Mouse (Mus musculus) 416B (cell line): Measurements from ENCODE around the gene Nf2.
"Not testable (repeated sequence)": the region's sequence is repeated elsewhere in the genome, so short reads cannot be mapped to it uniquely, and the experiment has no call there.

Experiments
- DNase-seq: peaks from one replicate; pipeline ENCODE4 v3.0.0; 2011; ENCODE audit warnings: low read depth

Gene Nf2

GRCm38 (mm10) chr11:4837342-4837741 lies 12.0 kb downstream of the Nf2 start:
- DNase-seq: no peak

DNA sequence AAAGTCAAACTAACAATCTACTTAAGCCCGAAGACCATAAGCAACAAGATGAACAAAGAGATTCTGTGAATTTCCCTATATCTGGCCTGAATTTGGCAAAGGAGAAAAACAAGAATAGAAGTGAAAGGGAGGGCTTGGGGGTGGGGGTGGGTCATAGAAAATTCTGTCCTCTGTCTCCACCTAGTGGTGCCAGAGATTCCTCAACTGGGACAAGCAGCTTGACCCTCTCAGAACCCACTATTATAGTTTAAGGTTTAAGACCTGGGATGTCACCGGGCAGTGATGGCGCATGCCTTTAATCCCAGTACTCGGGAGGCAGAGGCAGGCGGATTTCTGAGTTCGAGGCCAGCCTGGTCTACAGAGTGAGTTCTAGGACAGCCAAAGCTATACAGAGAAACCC lies 12.6 kb downstream of the Nf2 start:
- DNase-seq: peak; percentile 77

GRCm38 (mm10) chr11:4835436-4835835 lies 13.9 kb downstream of the Nf2 start:
- no peak for DNase-seq

- no peak for DNase-seq
Measured at GRCm38 (mm10) chr11:4833295-4833939, 15.9 kb downstream of the Nf2 start.

GRCm38 (mm10) chr11:4831066-4831465 lies 18.3 kb downstream of the Nf2 start:
- peak; percentile 53 for DNase-seq

DNA sequence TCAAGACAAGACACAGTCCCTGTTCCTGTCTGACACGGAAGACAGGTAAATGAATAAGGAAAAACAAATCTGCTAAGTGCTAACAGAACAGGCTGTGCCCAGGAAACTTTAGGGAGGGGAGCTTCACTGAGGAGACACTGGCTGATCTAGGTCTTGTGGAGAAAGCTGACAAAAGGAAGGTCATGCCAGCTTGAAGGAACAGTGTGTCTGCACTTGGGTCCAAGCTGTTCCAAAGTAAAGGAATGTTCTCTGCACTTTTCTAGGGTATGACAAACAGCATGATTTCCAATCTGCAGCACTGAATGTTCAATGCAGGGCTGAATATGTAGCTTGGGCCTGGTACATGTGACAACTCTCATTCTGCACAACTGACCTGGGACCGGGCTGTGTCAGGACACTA lies 21.4 kb downstream of the Nf2 start:
- no peak for DNase-seq

- DNase-seq: no peak
Measured at GRCm38 (mm10) chr11:4827340-4827739, 22.0 kb downstream of the Nf2 start.

DNA sequence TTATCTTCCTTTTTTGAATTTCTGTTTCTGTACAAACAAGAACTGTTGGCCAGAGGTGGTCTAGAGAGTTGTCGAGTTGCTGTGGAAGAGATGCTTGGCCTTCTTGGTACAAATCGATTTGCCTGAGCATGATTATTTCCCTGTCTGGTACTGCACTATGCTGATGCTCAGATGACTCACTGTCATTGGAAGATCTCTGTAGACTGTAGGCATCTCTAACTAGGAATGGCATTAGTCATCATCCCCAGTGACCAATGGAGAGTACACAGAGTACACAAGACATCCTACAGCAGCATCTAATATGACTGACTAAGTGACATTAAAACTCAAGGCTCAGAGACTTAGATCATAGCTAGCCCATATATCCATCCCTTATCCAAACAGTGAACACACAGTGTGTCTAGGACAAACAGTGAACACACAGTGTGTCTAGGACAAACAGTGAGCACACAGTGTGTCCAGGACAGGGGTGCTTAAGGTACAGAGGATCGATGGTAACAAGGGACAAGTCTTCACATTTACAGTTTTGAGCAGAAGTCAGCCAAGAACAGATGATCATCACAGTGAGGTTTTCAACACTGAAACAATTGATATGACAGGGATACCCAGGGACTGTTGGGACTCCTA lies 23.1 kb downstream of the Nf2 start:
- peak; percentile 59 for DNase-seq

- peak; percentile 45 for DNase-seq
Measured at GRCm38 (mm10) chr11:4823655-4824312, 25.6 kb downstream of the Nf2 start.

- DNase-seq: not testable (repeated sequence)
Measured at GRCm38 (mm10) chr11:4822446-4822842, 26.9 kb downstream of the Nf2 start.

- peak; percentile 76 for DNase-seq
Measured at GRCm38 (mm10) chr11:4821492-4822445, 27.6 kb downstream of the Nf2 start.

- DNase-seq: peak; percentile 50
Measured at GRCm38 (mm10) chr11:4814507-4815450, 34.6 kb downstream of the Nf2 start.

- DNase-seq: no peak
Measured at GRCm38 (mm10) chr11:4808311-4808710, 41.0 kb downstream of the Nf2 start.

GRCm38 (mm10) chr11:4806031-4806715 lies 43.2 kb downstream of the Nf2 start:
- DNase-seq: no peak

GRCm38 (mm10) chr11:4804921-4805562 lies 44.3 kb downstream of the Nf2 start:
- DNase-seq: no peak

DNA sequence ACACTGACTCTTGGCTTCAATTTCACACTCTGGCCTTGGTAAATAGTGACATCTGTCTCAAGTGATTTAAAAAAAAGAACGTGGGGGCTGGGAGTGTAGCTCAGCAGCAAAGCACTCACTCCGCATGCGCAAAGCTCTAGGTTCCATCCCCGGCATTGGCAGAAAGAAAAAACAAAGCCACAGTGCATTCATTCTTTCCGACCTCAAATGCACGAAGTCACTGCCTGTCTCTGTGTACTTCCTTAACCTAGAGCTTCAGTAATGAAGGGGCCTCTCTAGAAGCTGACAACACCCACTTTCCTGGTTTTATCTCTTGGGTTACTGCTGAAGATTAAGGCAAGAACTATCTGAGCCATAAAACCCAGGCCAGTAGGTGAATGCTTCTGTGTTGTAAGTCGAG lies 45.4 kb downstream of the Nf2 start:
- peak; percentile 49 for DNase-seq

DNA sequence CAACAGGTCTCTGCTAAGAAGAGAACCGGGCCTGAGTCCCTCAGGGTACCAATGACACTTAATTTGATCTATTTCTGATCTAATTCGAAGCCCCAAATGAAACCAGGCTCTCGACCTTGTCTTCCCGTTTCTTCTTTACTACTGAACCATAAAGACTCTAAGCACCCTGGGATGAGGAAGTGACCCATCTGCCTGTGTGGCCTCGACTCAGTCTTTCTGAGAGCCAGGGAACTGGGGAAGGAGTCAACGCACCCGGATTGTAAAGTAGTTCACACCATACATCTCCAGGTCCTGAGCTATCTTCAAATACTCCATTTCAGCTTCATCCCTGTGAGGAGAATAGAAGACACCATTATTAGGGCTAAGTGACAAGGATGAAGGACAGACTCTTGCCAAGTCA lies 45.9 kb downstream of the Nf2 start:
- no peak for DNase-seq

- DNase-seq: no peak
Measured at GRCm38 (mm10) chr11:4803008-4803407, 46.3 kb downstream of the Nf2 start.

DNA sequence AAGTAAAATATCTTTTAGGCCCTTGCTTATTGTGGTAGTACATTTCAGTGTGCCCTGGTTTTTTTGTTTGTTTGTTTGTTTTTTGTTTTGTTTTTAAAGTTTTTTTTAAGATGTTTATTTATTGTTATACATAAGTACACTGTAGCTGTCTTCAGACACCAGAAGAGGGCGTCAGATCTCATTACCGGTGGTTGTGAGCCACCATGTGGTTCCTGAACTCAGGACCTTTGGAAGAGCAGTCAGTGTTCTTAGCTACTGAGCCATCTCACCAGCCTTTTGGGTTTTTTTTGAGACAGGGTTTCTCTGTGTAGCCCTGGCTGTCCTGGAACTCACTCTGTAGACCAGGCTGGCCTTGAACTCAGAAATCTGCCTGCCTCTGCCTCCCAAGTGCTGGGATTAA lies 46.9 kb downstream of the Nf2 start:
- DNase-seq: not testable (repeated sequence)

DNA sequence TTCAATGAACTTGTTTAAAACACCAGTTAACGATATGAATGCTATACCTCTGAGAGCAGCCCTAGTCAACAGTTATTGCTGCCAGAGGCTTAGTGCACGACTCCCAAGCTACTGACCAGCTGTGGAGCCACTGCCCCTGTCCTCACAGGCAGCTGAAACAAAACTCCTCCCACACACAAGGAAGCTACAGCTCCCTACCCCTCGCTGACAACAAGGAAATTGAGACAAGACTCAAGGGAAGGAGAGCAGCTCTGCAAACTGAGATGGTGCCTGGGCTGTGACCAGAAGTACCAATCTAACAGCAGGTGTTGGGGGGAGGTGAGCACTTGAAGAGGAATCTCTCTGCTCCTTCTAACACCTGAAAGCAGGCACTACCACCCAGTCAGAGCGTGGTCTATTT lies 48.7 kb downstream of the Nf2 start:
- no peak for DNase-seq
